Mouse (Mus musculus) testis, adult 2 months (tissue): ENCODE measurements around the gene Gzmf.
"Not testable (repeated sequence)": the region's sequence is repeated elsewhere in the genome, so short reads cannot be mapped to it uniquely, and the experiment has no call there.

ENCODE experiments used
- CTCF ChIP-seq: fragments of 200-500 bp; IDR thresholded peaks from 2 replicates; pipeline ENCODE4 v1.5.1; 2012; ENCODE audit warnings: low read depth, mild to moderate bottlenecking, inconsistent platforms, low read length, moderate library complexity; ENCODE audit not compliant: control insufficient read depth, insufficient read depth, insufficient replicate concordance
- POLR2A ChIP-seq: fragments of 200-500 bp; IDR thresholded peaks from 2 replicates; pipeline ENCODE4 v1.6.1; 2012; ENCODE audit warnings: low read depth, mild to moderate bottlenecking, inconsistent platforms, low read length, moderate library complexity; ENCODE audit not compliant: control insufficient read depth

DNA sequence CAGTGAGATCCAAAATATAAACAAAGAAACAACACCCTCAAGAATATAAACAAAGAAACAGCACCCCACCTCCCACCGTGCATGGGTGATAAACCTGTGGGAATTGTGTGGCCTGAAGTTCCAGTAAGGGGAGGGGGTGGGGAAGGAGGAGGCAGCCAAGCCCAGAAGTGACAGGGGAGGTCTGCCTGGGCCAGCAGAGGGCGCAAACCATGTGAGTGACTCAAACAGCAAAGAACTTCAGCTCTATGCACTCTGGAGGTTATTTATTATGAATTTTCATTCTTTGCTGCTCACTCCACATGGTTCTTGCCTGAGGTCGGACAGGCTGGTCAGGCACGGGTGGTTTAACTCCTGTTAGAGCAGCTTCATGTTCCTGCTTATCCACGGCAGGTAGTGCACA lies 6.2 kb downstream of the Gzmf start:
- TF ChIP-seq CTCF: peak; percentile 32; the same call in 1 of the 2 replicates
- not testable (repeated sequence) for TF ChIP-seq POLR2A
